Mouse (Mus musculus) subcutaneous adipose tissue, adult 2 months (tissue): ENCODE data around the gene Capn1. TPM values are rescaled to one million over a fixed set of nuclear protein-coding genes. Genes with fewer than 3 reads are reported as not detected.

ENCODE experiments used
- polyA plus RNA-seq: library from polyadenylated mRNA; depleted of rRNA; stranded (reverse); fragments of >200 nt; gene quantifications from 2 replicates; pipeline ENCODE4 v1.2.3, GENCODE M21; 2012; ENCODE audit warnings: low replicate concordance; rRNA removed

Gene Capn1
- 42.0 and 72.3 TPM in 2 replicates for polyA plus RNA-seq

GRCm38 (mm10) chr19:6015511-6016315, at the start of gene Capn1:
Gene Capn1, minus strand, starts transcription at chr19:6015897.

DNA sequence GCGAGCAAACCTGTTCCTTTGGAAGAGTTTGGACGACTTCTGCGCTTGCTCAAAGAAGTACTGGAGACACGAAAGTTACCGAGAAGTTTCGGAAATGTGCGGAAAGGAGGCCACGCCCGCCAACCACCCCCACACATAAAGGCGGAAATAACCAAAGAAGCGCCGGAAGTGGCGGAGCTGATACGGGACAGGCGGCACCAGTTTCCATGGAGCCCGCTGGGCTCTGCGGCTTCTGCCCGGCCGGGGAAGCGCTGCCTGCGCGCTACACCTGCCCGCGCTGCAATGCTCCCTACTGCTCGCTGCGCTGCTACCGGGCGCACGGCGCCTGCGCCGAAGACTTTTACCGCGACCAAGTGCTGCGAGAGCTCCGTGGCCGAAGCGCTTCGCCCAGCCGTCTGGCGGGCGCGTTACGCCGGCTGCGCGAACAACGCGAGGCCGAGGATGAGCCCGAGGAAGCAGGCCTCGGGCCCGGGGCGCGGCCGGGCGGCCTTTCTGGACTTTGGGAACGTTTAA, 45.4 kb upstream of the Capn1 start, which contains the start of gene Znhit2:
Gene Znhit2 (plus strand): TSS at position 172 of the 513 bp plus-strand sequence.

GRCm38 (mm10) chr19:6057313-6058096, 41.8 kb upstream of the Capn1 start, which contains the start of the genes Mrpl49 and Fau:
Gene Mrpl49, minus strand, starts transcription at chr19:6057785.
Gene Fau, plus strand, starts transcription at chr19:6057844.

GRCm38 (mm10) chr19:6046294-6047153, 30.8 kb upstream of the Capn1 start, which contains the start of gene Syvn1:
Gene Syvn1, plus strand, starts transcription at chr19:6046576.

DNA sequence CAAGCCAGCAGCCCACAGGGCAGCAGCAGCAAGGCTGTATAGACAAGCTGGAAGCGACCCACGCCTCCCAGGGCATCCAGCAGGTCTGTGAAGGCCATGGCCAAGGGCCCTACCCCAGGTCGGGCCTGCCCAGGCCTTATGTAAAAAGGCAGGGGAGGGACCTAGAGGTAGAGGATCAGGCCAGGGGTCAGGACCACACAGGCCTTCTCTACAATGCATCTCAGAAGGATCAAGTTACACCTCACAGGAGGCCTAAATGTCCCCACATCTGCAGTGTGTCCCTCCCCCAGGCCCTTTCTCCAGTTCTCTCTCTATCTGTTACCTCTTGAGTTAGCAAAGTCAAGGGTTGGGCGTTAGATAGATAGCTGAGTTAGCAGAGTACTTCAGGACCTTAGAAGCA, 29.7 kb downstream of the Capn1 start, which contains the start of gene Slc22a20:
Gene Slc22a20 (minus strand): TSS at position 101 of the 400 bp plus-strand sequence.

GRCm38 (mm10) chr19:5963883-5964562, 51.7 kb downstream of the Capn1 start, which contains the start of gene Pola2:
Gene Pola2, minus strand, starts transcription at chr19:5964202.

Other genes starting within 250 kb of the Capn1 start
- 144 and 167 TPM in 2 replicates for gene Scyl1, start 244.5 kb downstream of the Capn1 start, polyA plus RNA-seq
- 22.5 and 24.5 TPM in 2 replicates for gene Frmd8, start 140.6 kb downstream of the Capn1 start, polyA plus RNA-seq
- 24.1 and 26.7 TPM in 2 replicates for gene Slc25a45, start 138.1 kb downstream of the Capn1 start, polyA plus RNA-seq
- 0.33 and 1.0 TPM in 2 replicates for gene Tigd3, start 121.7 kb downstream of the Capn1 start, polyA plus RNA-seq
- gene Dpf2, start 102.9 kb downstream of the Capn1 start, polyA plus RNA-seq = 73.6 and 128 TPM in 2 replicates
- 24.5 and 38.9 TPM in 2 replicates for gene Cdc42ep2, start 91.1 kb downstream of the Capn1 start, polyA plus RNA-seq
- gene Pola2, start 51.7 kb downstream of the Capn1 start, polyA plus RNA-seq = 60.9 and 84.4 TPM in 2 replicates
- gene Slc22a20, start 29.8 kb downstream of the Capn1 start, polyA plus RNA-seq = not detected in 2 replicates
- gene Syvn1, start 30.7 kb upstream of the Capn1 start, polyA plus RNA-seq = 59.3 and 60.1 TPM in 2 replicates
- gene Mrpl49, start 41.9 kb upstream of the Capn1 start, polyA plus RNA-seq = 29.0 and 43.8 TPM in 2 replicates
- gene Fau, start 41.9 kb upstream of the Capn1 start, polyA plus RNA-seq = 740 and 1,078 TPM in 2 replicates
- 43.0 and 48.9 TPM in 2 replicates for gene Znhit2, start 45.3 kb upstream of the Capn1 start, polyA plus RNA-seq
- 39.1 and 40.1 TPM in 2 replicates for gene Tm7sf2, start 52.5 kb upstream of the Capn1 start, polyA plus RNA-seq
- 67.5 and 83.1 TPM in 2 replicates for gene Vps51, start 61.3 kb upstream of the Capn1 start, polyA plus RNA-seq
- gene Tmem262, start 64.1 kb upstream of the Capn1 start, polyA plus RNA-seq = not detected in 2 replicates
- gene Gm28374, start 66.4 kb upstream of the Capn1 start, polyA plus RNA-seq = 0.19 and 0.49 TPM in 2 replicates
- gene Zfpl1, start 69.1 kb upstream of the Capn1 start, polyA plus RNA-seq = 100 and 103 TPM in 2 replicates
- 0.30 and 4.4 TPM in 2 replicates for gene Cdca5, start 69.1 kb upstream of the Capn1 start, polyA plus RNA-seq
- not detected in 2 replicates for gene AC131692.1, start 78.5 kb upstream of the Capn1 start, polyA plus RNA-seq
- 0.09 and 0.22 TPM in 2 replicates for gene Naaladl1, start 89.9 kb upstream of the Capn1 start, polyA plus RNA-seq
- gene Sac3d1, start 102.8 kb upstream of the Capn1 start, polyA plus RNA-seq = 19.6 and 37.2 TPM in 2 replicates
- gene Snx15, start 112.4 kb upstream of the Capn1 start, polyA plus RNA-seq = 31.6 and 42.5 TPM in 2 replicates
- gene Batf2, start 125.1 kb upstream of the Capn1 start, polyA plus RNA-seq = 8.7 and 11.0 TPM in 2 replicates
- 139 and 178 TPM in 2 replicates for gene Arl2, start 125.7 kb upstream of the Capn1 start, polyA plus RNA-seq
- 0.26 and 0.46 TPM in 2 replicates for gene Majin, start 168.5 kb upstream of the Capn1 start, polyA plus RNA-seq
- 0.63 and 0.66 TPM in 2 replicates for gene Gpha2, start 210.5 kb upstream of the Capn1 start, polyA plus RNA-seq
- 90.3 and 103 TPM in 2 replicates for gene Ppp2r5b, start 220.0 kb upstream of the Capn1 start, polyA plus RNA-seq
- gene Atg2a, start 225.8 kb upstream of the Capn1 start, polyA plus RNA-seq = 38.8 and 43.8 TPM in 2 replicates